Mouse (Mus musculus) c-Kit-positive CD71-negative TER-119-negative erythroid progenitor cells, embryonic 14.5 days (primary cell): ENCODE measurements around the gene Sec14l5.
"Not testable (repeated sequence)": the region's sequence is repeated elsewhere in the genome, so short reads cannot be mapped to it uniquely, and the experiment has no call there.

ENCODE experiments used
- DNase-seq: peaks from one replicate; pipeline ENCODE4 v3.0.0-alpha.2; 2013; ENCODE audit warnings: low read depth

Sec14l5 gene

DNA sequence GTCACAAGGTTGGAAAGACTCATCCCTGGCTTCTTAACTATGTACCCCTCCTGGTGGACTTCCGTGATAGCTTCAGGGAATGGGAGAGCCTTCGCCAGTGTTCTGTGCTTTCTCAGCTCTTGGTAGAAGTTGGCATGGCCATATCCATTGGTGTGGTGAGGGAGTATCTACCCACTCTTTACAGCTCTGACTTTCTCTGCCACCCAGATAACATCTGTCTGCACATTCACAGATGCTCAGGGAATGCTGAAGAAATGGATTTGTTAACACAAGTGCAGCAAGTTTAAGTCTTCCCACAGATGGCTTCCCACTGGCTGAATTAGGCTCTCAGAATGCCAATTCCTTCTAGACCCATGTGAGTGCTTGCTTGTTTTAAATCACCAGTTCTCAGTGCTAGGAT lies 67.2 kb downstream of the Sec14l5 start:
- DNase-seq: no peak

GRCm38 (mm10) chr16:5216686-5217085 lies 69.8 kb downstream of the Sec14l5 start:
- no peak for DNase-seq

GRCm38 (mm10) chr16:5217341-5218133 lies 70.6 kb downstream of the Sec14l5 start:
- no peak for DNase-seq

- DNase-seq: no peak
These were observed 74.5 kb downstream of the Sec14l5 start for GRCm38 (mm10) chr16:5221403-5221802.

- DNase-seq: no peak
These were observed 75.2 kb downstream of the Sec14l5 start, which contains the start of gene AU021092 for GRCm38 (mm10) chr16:5222140-5222539. TSS of gene AU021092 (minus strand) at chr16:5222299.

GRCm38 (mm10) chr16:5226534-5226933 lies 79.6 kb downstream of the Sec14l5 start:
- DNase-seq: not testable (repeated sequence)

DNA sequence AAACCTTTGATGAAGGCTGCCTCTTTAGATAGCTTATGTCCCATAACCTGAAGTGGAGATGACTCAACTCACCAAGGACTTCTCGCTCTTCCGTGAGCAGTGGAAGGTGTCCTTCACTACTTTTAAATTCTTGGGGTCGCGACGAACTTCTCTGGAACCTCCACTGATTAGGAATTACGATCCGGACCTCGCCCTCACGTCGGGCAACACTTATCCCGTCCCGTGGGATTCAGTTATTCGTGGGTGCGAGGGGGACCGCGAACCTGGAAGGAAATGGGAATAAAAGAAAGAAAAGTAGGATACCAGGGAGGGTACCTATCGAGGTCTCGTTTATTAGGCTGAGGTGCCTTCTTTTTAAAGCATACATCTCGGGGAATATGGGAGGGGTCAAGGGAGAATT lies 80.6 kb downstream of the Sec14l5 start:
- not testable (repeated sequence) for DNase-seq

DNA sequence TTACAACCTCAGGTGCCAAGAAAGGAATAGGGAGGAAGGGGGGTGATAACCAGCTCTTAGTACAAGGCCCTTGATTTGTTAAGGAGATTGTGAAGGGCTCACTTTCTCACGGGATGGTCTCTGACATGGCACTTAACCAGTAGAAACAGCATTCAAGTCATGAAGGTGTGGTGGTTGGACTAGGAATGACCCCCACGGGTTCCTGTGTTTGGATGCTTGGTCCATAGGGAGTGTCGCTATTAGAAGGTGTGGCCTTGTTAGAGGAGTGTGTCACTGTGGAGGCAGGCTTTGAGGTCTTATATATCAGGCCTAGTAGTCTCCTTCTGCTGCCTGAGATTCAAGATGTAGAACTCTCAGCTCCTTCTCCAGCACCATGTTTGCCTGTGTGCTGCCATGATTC lies 81.2 kb downstream of the Sec14l5 start:
- not testable (repeated sequence) for DNase-seq

GRCm38 (mm10) chr16:5232982-5233381 lies 86.1 kb downstream of the Sec14l5 start:
- no peak for DNase-seq

DNA sequence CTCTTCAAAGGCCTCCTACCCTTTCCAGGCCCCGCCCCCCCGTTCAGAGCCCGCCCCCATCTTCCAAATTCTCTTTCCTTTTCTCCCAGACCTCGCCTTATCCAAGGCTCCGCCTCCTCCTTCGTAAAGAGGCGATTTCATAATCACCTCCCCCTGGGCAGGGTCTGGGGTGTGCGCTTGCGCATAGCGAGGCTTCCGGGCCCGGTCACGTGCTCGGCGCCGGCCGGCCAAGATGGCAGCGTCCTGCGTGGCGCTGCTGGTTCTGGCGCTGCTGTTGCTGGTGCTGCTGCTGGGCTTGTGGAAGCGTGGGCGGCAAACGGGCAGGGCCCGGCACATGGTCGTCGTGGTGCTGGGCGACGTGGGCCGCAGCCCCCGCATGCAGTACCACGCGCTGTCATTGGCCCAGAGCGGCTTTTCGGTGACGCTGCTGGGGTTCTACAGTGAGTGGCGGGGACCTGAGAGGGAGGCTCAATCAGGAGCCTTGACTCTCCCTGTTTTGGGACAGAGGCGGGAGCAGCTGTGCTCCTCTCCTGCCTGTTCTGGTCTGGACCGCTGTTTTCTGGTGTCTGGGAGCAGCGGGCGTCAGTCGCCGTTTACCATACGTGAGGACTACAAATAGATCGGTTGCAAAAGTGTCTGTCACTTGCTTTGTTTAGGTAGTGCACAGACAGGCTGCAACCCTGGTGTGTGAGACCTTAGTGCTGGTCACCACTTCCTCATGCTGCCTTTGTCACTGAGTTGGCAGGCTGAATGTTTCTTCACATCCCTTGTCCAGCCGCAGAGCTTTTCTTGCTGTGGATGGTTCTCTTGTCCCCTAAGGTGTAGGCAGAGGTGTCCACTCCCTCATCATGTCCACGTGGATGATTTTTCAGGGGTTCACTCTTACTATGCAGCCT lies 86.8 kb downstream of the Sec14l5 start, which contains the start of gene Alg1:
Alg1 (plus strand) TSS at position 204 of the 896 bp plus-strand sequence.
- DNase-seq: peak; percentile 90
